Mouse (Mus musculus): Measurements from ENCODE around the gene Actn1.
"Not testable (repeated sequence)": the region's sequence is repeated elsewhere in the genome, so short reads cannot be mapped to it uniquely, and the experiment has no call there.

Actn1 gene

DNA sequence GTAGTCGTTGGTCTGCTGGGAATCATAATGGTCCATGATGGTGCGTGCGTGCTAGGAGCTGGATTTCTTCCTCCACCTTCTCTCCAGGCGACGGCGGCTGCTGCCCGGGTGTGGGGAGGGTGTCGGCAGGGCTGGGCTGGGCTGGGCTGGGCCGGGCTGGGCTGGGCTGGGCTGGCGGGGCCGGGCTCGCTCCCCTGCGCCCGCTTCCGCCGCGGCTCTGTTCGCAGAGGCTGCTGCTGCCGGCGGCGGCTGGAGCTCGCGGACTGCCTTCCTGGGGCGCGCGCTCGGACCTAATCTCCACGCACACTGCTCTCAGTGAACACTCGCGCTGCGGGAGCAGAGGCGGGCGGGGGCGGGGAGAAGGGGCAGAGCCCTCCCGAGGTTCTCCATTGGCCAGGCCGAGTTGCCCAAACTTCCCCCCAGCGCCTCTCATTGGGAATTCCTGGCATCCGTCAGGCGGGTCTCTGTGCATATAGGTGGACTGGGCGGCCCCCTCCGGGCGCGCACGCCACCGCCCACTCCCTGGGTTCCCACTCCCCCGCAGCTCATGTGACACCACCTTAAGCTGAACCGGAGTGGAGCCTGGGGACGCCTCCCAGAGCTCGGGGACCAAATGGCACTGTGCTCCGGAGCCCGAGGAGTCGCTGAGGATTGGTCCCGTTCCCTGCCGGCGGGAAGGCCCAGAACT, at the start of gene Actn1:
Gene Actn1 (minus strand): TSS at position 316 of the 688 bp plus-strand sequence.
- DNase-seq (ENCODE audit: low spot score), result peak; percentile 91

- DNase-seq (ENCODE audit: low spot score), result no peak
Observed at GRCm38 (mm10) chr12:80307556-80307955, 47.4 kb upstream of the Actn1 start.

DNA sequence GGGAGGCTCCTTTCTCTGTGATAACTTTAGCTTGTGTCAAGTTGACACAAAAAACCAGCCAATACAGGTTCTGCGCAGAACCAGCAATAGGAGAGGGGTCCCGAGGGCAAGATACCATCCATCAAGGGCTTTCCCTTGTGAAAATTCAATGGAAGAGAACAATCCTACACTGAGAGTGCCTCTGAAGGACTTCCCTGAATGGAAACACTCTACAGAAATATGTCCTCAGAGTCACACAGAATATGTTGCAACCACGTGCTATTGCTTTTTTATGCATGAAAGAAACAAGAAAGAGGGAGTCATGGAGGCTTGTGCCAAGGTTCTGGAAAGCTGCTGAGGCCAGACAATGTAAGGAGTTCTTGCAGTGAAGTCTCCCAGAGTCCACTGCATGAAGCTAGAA, 44.3 kb upstream of the Actn1 start:
- DNase-seq (ENCODE audit: low spot score), result no peak

GRCm38 (mm10) chr12:80300833-80301456, 40.8 kb upstream of the Actn1 start:
- no peak for DNase-seq (ENCODE audit: low spot score)

DNA sequence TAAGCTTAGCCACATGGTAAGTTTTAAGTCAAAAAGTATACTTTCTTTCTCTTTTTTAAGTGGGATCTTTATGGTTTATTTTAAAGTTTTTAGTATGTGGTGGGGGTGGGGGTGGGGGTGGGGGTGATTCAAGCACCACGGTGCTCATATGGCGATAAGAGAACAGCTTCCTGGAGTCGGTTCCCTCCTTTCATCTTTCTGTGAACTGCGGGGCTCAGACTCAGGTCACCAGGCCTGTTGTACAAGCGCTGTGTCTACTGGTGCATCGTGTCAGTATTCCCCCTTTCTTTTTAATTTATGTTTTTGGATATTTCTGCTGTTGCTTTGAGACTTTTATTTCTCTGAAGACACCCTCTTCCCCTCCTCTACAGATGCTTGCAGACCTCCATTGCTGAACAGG, 38.5 kb upstream of the Actn1 start:
- DNase-seq (ENCODE audit: low spot score), result no peak

DNA sequence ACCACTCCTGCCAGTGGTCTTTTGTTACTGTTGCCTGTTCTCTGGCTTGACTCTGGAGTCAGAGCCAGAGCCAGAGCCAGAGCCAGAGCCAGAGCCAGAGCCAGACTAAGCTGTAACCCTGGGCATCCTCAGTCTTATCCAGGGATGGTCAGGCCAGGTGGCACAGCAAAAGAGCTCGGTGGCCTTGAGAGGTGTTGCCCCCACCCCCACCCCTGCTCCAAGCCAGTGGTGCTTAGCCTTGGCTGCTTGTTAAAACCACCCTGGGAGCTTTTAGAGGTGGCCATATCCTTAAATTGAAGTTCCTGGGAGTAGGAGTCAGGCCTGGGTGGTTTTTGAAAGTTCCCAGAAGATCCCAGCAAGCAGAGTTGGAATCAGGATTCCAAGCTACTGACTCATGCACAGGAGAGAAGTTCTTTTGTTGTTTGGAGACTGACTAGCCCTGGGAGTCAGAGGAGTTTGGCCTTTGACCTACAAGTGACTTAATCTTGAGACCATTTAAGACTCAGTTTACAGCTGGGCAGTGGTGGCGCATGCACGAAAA, 31.8 kb upstream of the Actn1 start:
- DNase-seq (ENCODE audit: low spot score), result no peak

DNA sequence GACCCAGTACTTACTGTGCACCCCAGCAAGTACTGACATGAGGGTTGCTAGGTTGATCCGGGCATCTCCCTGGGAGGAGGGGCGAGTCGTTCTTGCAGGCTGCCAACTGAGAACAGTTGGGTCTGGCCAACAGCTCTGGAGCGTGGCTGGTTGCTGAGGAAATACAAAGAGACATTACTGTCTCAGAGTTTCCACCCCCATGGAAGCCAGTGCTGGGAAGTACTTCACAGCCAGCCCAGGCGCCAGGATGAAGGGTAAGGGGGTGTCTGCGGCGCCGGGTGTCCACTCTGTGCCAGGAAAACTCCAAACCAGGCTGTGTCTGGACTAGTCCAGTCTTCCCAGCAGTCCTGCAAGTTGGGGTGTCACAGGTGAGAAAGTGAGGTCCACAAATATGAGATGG, 30.8 kb upstream of the Actn1 start:
- no peak for DNase-seq (ENCODE audit: low spot score)

DNA sequence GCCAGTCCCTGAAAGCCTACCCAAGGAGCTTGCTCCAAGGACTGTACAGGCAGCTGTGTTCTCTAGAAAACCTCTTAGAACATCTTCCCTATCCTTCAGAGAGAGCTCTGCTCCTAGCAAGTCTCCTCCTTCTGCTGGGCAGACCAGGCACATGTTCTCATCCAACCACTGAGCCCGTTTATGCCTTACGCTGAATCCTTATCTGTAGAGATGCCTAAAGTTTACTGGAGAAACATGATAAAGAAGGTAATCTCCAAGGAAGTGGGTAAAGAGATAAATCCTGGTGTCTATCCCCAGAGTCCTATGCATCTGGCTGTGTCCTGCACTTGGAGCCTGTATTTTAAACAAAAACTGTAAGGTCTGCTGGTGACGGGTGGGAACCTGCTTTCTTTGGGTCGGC, 30.3 kb upstream of the Actn1 start:
- DNase-seq (ENCODE audit: low spot score), result no peak

- DNase-seq (ENCODE audit: low spot score), result no peak
Observed at GRCm38 (mm10) chr12:80289722-80290121, 29.6 kb upstream of the Actn1 start.

DNA sequence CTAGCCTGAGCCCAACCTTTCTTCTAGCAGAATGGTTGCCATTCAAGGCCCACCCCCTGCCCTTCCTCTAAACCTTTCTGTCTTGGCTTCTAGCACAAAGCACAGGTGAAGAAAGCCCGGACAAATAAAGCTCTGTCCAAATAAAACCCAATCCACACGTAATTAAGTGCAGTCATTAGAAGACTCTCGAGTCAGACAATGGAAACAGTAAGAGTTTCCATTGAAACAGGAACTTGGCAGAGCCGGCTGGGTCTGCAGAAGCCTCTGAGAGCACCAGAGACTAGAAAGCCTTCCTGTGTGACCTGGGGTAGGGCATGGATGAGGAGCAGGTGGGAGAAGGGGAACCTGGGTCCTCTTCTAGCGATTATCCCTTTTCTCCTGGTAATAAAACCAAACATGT, 25.7 kb upstream of the Actn1 start:
- no peak for DNase-seq (ENCODE audit: low spot score)

- not testable (repeated sequence) for DNase-seq (ENCODE audit: low spot score)
Observed at GRCm38 (mm10) chr12:80284251-80284650, 24.1 kb upstream of the Actn1 start.

DNA sequence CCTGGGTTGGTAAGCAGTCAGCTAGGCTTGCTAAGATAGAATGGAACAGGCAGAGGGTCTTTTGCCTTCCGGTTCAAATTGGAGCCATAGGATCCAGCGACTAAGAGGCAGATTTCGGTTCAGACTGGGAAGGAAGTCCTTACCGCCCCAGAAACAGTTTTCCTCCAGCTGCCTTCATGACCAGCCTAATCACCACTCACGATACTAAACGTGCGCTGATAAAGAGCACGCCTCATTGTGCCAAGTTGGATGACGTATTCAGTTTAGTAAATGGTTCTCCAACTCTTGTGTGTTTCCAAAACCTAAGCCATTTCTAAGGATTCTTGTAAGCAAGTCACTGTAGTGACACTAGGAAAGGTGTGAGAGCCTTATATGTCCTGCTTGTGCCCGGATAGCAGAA, 18.7 kb upstream of the Actn1 start:
- no peak for DNase-seq (ENCODE audit: low spot score)

DNA sequence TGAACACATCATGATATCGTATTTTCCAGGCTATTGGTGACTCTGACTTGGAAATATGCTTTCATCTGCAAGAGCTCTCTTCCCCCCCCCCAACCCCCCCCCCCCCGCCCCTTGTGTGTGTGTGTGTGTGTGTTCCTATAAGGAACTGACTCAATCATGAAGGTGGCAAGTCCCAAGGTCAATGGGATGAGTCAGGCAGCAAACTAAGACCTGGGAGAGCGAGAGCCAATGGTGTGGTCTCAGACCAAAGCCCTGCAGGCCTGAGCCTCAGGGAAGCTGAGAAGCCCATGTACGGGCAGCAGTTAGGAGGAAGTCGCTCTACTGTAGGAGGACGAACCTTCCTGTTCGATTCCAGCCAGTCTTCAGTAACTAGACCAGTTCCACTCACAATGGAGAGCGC, 17.3 kb upstream of the Actn1 start:
- no peak for DNase-seq (ENCODE audit: low spot score)

GRCm38 (mm10) chr12:80275187-80275820, 15.1 kb upstream of the Actn1 start:
- no peak for DNase-seq (ENCODE audit: low spot score)

GRCm38 (mm10) chr12:80273020-80273686, 13.0 kb upstream of the Actn1 start:
- peak; percentile 18 for DNase-seq (ENCODE audit: low spot score)

- DNase-seq (ENCODE audit: low spot score), result no peak
Observed at GRCm38 (mm10) chr12:80271806-80272205, 11.6 kb upstream of the Actn1 start.

DNA sequence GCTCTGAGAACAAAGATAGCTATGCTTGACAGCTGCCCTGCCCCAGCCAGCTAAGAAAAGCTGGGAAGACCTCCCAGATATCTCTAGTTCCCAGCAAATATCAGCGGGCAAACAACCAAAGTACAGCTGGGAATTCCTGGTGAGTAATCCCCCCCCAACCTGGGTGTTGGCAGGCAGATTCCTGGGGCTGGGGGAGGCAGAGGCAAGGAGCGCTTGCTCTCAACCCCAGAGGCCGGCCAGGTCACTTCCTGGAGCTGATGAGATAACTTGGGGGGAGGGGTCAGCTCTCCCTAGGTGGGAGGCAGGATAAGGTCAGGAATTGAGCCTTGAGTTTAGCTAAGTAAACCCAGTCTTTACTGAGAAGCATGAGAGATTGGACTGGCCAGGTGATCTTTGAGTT, 10.8 kb upstream of the Actn1 start:
- DNase-seq (ENCODE audit: low spot score), result no peak

GRCm38 (mm10) chr12:80269303-80269702, 9.1 kb upstream of the Actn1 start:
- no peak for DNase-seq (ENCODE audit: low spot score)

- DNase-seq (ENCODE audit: low spot score), result no peak
Observed at GRCm38 (mm10) chr12:80267962-80268361, 7.8 kb upstream of the Actn1 start.

GRCm38 (mm10) chr12:80264388-80264787, 4.2 kb upstream of the Actn1 start:
- DNase-seq (ENCODE audit: low spot score), result not testable (repeated sequence)

GRCm38 (mm10) chr12:80260744-80261695, 849 bp upstream of the Actn1 start:
- no peak for DNase-seq (ENCODE audit: low spot score)

Data from left cerebral cortex, adult 11 months (tissue).